Mouse (Mus musculus): ENCODE measurements around the gene Myo18a. TPM values are rescaled to one million over a fixed set of nuclear protein-coding genes. Genes with fewer than 3 reads are reported as not detected.

Myo18a gene
- polyA plus RNA-seq, 1 experiment from 2014 or later: 27.7 TPM

DNA sequence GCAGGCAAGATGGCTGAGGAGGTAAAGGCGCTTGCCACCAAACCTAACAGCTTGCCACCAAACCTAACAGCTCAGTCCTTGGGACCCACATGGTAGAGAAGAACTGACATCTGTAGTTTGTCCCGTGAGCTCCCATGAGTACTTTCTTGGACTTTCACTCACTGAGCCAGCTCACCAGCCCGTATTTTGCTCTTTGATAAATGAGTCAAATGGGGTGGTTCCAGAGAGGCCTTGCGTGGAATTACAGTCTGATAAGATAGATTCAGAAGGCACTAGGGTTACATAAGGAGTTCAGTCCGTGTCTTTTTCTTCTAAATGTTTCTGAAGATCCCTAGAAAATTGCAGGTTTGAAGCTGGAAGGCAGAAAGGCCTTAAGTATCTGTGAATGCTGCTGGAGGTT lies 10.5 kb upstream of the Myo18a start:
- no peak for ATAC-seq
- no peaks in the 10 kb centered on the region for H3K9me3 ChIP-seq

GRCm38 (mm10) chr11:77753469-77753868 lies 9.6 kb upstream of the Myo18a start:
- H3K9ac ChIP-seq: no peak overlapping the region
- 72% methylated on average over 3 of the region's 3 CpGs for WGBS
- H3K9me3 ChIP-seq: no peaks in the 10 kb centered on the region
- H3K27me3 ChIP-seq (replicated peaks): no peaks in the 10 kb centered on the region
- no peak overlapping the region for H3K27ac ChIP-seq
- H3K4me2 ChIP-seq (replicated peaks): no peak overlapping the region
- H3K4me1 ChIP-seq (replicated peaks): no peaks in the 10 kb centered on the region
- H3K36me3 ChIP-seq: no peaks in the 10 kb centered on the region
- no peak overlapping the region for H3K4me3 ChIP-seq (replicated peaks)
- ATAC-seq: no peak

More for the DNA sequence above, 10.5 kb upstream of the Myo18a start:
- Histone ChIP-seq H3K27me3 (replicated peaks) (no peaks in the 10 kb centered on the region), H3K4me1 (replicated peaks) (no peaks in the 10 kb centered on the region), H3K9ac (no peak overlapping the region), H3K36me3 (no peaks in the 10 kb centered on the region), H3K4me3 (replicated peaks) (no peak overlapping the region), H3K4me2 (replicated peaks) (no peak overlapping the region), H3K27ac (no peak overlapping the region)
- 63% methylated on average over 5 of the region's 5 CpGs for WGBS

- Histone ChIP-seq H3K27ac (no peak overlapping the region), H3K4me3 (replicated peaks) (no peak overlapping the region), H3K36me3 (no peaks in the 10 kb centered on the region), H3K9ac (no peak overlapping the region), H3K9me3 (no peaks in the 10 kb centered on the region), H3K27me3 (replicated peaks) (no peaks in the 10 kb centered on the region; the same call in 1 of the 2 replicates), H3K4me1 (replicated peaks) (peaks cover 18% of the 10 kb centered on the region), H3K4me2 (replicated peaks) (no peak overlapping the region)
- 82% methylated on average over 4 of the region's 4 CpGs for WGBS
- ATAC-seq: no peak
Observed at GRCm38 (mm10) chr11:77760031-77760430, 3.0 kb upstream of the Myo18a start.

GRCm38 (mm10) chr11:77763673-77764340 lies 761 bp downstream of the Myo18a start:
- Histone ChIP-seq H3K9ac (peak overlapping the region; percentile 91), H3K36me3 (no peaks in the 10 kb centered on the region), H3K9me3 (no peaks in the 10 kb centered on the region), H3K4me3 (replicated peaks) (peak overlapping the region; percentile 91), H3K27me3 (replicated peaks) (no peaks in the 10 kb centered on the region; the same call in 1 of the 2 replicates), H3K4me1 (replicated peaks) (peaks cover 34% of the 10 kb centered on the region), H3K27ac (peak overlapping the region; percentile 83), H3K4me2 (replicated peaks) (peak overlapping the region; percentile 87)
- peak; percentile 48 for ATAC-seq
- 5% methylated on average over 26 of the region's 26 CpGs for WGBS

- no peak for ATAC-seq
- Histone ChIP-seq H3K4me2 (replicated peaks) (peak overlapping the region; percentile 87), H3K4me1 (replicated peaks) (peaks cover 34% of the 10 kb centered on the region), H3K9ac (0 out of 2 replicates have a peak overlapping the region, but pooled peaks have one; percentile 91), H3K9me3 (no peaks in the 10 kb centered on the region), H3K27ac (peak overlapping the region; percentile 89), H3K4me3 (replicated peaks) (peak overlapping the region; percentile 91), H3K27me3 (replicated peaks) (no peaks in the 10 kb centered on the region; the same call in 1 of the 2 replicates), H3K36me3 (no peaks in the 10 kb centered on the region)
- WGBS: 43% methylated on average over 9 of the region's 9 CpGs
Observed at GRCm38 (mm10) chr11:77764694-77765458, 1.8 kb downstream of the Myo18a start.

GRCm38 (mm10) chr11:77765459-77765777 lies 2.4 kb downstream of the Myo18a start:
- peak overlapping the region; percentile 89 for H3K27ac ChIP-seq
- peak overlapping the region; percentile 40; the same call in 1 of the 2 replicates for H3K4me3 ChIP-seq (replicated peaks)
- 0 out of 2 replicates have a peak overlapping the region, but pooled peaks have one; percentile 5 for H3K9ac ChIP-seq
- H3K4me1 ChIP-seq (replicated peaks): peaks cover 34% of the 10 kb centered on the region
- H3K9me3 ChIP-seq: no peaks in the 10 kb centered on the region
- ATAC-seq: no peak
- 47% methylated on average over 4 of the region's 4 CpGs for WGBS
- no peaks in the 10 kb centered on the region for H3K36me3 ChIP-seq
- no peaks in the 10 kb centered on the region; the same call in 1 of the 2 replicates for H3K27me3 ChIP-seq (replicated peaks)
- H3K4me2 ChIP-seq (replicated peaks): peak overlapping the region; percentile 87

DNA sequence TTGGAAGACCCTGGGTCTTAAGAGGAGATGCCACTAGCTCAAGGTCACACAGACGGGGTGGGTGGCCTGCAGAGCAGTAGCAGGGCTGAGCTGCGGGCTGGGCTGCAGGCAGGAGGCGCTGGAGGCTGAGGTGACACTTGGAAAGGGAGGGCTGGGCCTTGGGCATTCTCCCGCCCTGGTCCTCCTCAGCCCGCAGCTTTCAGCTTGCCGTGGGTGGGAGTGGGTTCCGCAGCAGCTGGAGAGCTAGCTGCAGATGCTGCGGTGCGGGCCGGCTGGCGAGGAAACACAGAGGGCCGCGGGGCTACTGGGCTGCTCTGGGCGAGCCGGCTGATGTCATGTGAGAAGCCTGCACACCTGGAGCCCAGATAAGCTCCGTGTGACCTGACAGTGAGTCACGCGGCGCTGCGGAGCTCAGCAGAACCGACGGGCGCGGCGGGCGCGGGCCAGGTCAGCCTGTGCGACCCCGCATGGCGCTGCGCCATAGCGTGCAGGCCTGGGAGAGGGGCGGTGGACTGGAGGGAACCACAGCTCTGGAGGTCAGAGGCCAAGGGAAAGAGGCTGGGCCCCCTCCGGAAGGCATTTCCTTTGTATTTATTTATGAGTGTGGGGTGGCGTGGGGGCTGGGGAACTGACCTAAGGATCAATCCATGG lies 3.4 kb downstream of the Myo18a start:
- no peaks in the 10 kb centered on the region; the same call in 1 of the 2 replicates for H3K27me3 ChIP-seq (replicated peaks)
- no peaks in the 10 kb centered on the region for H3K36me3 ChIP-seq
- ATAC-seq: peak; percentile 76
- H3K9me3 ChIP-seq: no peaks in the 10 kb centered on the region
- peaks cover 34% of the 10 kb centered on the region for H3K4me1 ChIP-seq (replicated peaks)
- 3% methylated on average over 34 of the region's 35 CpGs for WGBS
- peak overlapping the region; percentile 40 for H3K4me3 ChIP-seq (replicated peaks)
- peak overlapping the region; percentile 53 for H3K9ac ChIP-seq
- H3K27ac ChIP-seq: peak overlapping the region; percentile 89
- H3K4me2 ChIP-seq (replicated peaks): peak overlapping the region; percentile 87

GRCm38 (mm10) chr11:77769496-77769895 lies 6.5 kb downstream of the Myo18a start:
- peaks cover 21% of the 10 kb centered on the region for H3K4me1 ChIP-seq (replicated peaks)
- H3K27ac ChIP-seq: no peak overlapping the region
- no peak overlapping the region for H3K4me2 ChIP-seq (replicated peaks)
- WGBS: 80% methylated on average over 4 of the region's 4 CpGs
- H3K9ac ChIP-seq: no peak overlapping the region
- ATAC-seq: no peak
- H3K27me3 ChIP-seq (replicated peaks): no peaks in the 10 kb centered on the region
- no peak overlapping the region for H3K4me3 ChIP-seq (replicated peaks)
- no peaks in the 10 kb centered on the region for H3K9me3 ChIP-seq
- H3K36me3 ChIP-seq: no peaks in the 10 kb centered on the region

DNA sequence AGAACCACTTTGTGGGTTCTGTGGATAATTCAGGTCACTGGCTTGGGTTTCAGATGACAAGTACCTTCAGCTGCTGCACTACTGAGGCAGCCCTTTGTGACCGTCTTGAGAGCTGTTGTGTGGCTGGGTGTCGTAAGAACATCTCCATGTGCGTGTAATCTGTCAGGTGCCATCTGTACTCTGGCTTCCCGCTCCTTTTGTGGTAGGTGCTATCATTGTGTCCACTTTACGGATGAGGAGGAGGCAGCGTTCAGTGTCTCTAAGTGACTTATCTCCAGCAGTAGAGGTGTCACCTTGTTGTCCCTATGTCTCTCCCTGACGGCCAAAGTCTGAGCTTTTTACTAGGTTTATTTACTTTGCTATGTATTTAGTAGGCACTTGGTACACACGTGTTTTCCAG lies 7.3 kb downstream of the Myo18a start:
- H3K36me3 ChIP-seq: no peaks in the 10 kb centered on the region
- 59% methylated on average over 8 of the region's 8 CpGs for WGBS
- H3K4me3 ChIP-seq (replicated peaks): no peak overlapping the region
- 0 out of 2 replicates have a peak overlapping the region, but pooled peaks have one; percentile 38 for H3K27ac ChIP-seq
- H3K4me1 ChIP-seq (replicated peaks): peaks cover 13% of the 10 kb centered on the region
- no peak for ATAC-seq
- no peak overlapping the region for H3K9ac ChIP-seq
- H3K4me2 ChIP-seq (replicated peaks): no peak overlapping the region
- H3K9me3 ChIP-seq: no peaks in the 10 kb centered on the region
- H3K27me3 ChIP-seq (replicated peaks): no peaks in the 10 kb centered on the region

DNA sequence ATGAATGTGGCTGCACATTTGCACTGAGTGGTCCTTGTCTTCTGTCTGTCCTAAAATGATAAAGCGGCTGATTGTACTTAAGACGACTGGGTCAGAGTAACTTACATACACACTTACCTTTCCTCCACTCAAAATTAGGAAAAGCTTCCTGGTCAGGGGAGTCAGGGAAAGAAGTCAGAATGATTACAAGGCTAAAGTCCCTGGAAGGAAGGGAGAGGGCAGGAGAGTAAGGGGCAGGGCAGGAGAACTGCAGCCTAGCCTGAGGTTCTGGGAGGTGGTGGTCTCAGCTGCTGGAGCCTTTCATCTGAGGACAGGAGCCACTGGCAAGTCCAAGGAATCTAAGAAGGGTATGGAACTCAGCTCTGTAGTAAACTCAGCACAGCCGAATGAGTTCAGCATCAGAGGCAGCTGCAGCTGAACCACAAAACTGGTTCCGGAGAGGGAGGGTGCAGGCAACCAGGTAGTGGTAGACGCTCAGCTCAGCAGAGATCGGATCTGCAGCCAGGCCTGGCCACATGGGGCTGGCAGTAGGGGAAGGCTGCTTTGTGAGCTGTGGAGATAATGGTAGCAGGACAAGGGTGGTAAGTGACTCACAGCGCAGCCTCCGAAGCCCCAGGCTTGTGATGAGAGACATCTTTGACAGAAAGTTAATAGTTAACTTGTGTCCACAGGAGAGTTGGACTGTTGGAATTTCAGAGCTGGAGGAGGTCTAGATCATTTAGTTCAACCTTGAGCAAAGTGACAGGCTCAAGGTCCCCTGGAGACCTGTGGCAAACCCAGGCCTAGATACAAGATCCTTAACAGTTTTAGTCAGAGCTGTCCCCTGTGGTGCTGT lies 9.1 kb downstream of the Myo18a start:
- no peaks in the 10 kb centered on the region for H3K4me1 ChIP-seq (replicated peaks)
- no peaks in the 10 kb centered on the region for H3K36me3 ChIP-seq
- no peak overlapping the region for H3K4me3 ChIP-seq (replicated peaks)
- peak overlapping the region; percentile 36 for H3K4me2 ChIP-seq (replicated peaks)
- peak overlapping the region; percentile 91 for H3K27ac ChIP-seq
- H3K9ac ChIP-seq: no peak overlapping the region
- WGBS: 46% methylated on average over 8 of the region's 8 CpGs
- no peaks in the 10 kb centered on the region for H3K9me3 ChIP-seq
- H3K27me3 ChIP-seq (replicated peaks): no peaks in the 10 kb centered on the region
- peak; percentile 94 for ATAC-seq

DNA sequence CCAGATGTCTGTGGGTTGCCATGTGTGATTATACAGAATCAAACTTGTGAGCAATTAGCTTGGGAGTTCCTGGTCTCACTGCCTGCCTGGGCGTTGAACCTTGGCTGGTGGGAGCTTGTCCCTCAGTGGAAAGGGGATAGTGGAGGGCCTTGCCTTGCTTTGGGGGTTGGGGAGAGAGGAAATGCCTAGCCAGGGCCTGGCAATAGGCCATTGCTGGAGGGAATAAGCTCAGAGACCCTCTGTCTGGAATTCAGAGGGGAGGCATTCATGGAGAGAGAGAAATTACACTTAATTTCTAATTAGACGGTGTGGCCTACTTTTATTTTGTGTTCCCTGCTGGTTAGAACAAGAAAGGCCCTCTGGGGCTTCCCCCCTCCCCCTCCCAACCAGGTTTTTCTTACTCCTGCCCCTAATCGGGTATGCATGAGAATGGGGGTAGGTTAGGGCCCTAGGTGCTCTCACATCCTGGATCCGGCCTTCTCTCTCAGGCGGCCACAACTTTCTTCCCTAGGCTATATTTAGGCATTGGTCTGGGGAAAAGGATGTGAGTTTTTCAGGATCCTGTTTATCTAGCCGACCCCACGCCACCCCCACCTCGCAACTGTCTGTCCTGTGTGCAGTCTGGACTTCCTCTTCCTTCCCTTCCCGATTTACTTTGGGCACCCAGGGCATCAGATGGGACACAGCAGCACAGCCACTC lies 12.8 kb downstream of the Myo18a start:
- peak overlapping the region; percentile 56; the same call in 1 of the 2 replicates for H3K27ac ChIP-seq
- no peaks in the 10 kb centered on the region for H3K9me3 ChIP-seq
- H3K27me3 ChIP-seq (replicated peaks): no peaks in the 10 kb centered on the region
- no peaks in the 10 kb centered on the region for H3K4me1 ChIP-seq (replicated peaks)
- H3K36me3 ChIP-seq: 0 out of 2 replicates have a peak, but pooled peaks cover 3% of the 10 kb centered on the region
- H3K4me2 ChIP-seq (replicated peaks): no peak overlapping the region
- no peak for ATAC-seq
- H3K4me3 ChIP-seq (replicated peaks): no peak overlapping the region
- no peak overlapping the region for H3K9ac ChIP-seq
- 59% methylated on average over 9 of the region's 9 CpGs for WGBS
